Mouse (Mus musculus): Measurements from ENCODE around the gene Lcn5. TPM values are rescaled to one million over a fixed set of nuclear protein-coding genes. Genes with fewer than 3 reads are reported as not detected.

Gene Lcn5
- total and polyA plus RNA-seq, 3 experiments, result not detected

- Histone ChIP-seq H3K4me1 (ENCODE audit: control insufficient read depth in 1 of 2, insufficient read depth in 2 of 2, low read length in 2 of 2) (no peaks in the 10 kb centered on the region), H3K36me3 (ENCODE audit: control insufficient read depth in 1 of 2, insufficient read depth in 2 of 2, low read length in 2 of 2) (no peaks in the 10 kb centered on the region), H3K27ac (ENCODE audit: control insufficient read depth, low read depth, low read length) (no peak overlapping the region), H3K9ac (ENCODE audit: control insufficient read depth, low read depth, low read length, poor library complexity, severe bottlenecking) (no peak overlapping the region), H3K79me2 (ENCODE audit: control insufficient read depth, insufficient read depth, low read length, poor library complexity) (no peaks in the 10 kb centered on the region), H3K4me3 (ENCODE audit: control insufficient read depth in 1 of 2, insufficient read depth in 1 of 2, low read depth in 2 of 2, low read length in 2 of 2) (no peak overlapping the region), H3K27me3 (ENCODE audit: control insufficient read depth in 1 of 2, insufficient read depth in 2 of 2, low read length in 2 of 2) (no peaks in the 10 kb centered on the region; a peak in 1 of 4 replicates), H3K9me3 (replicated peaks; ENCODE audit: insufficient read depth, low read length) (no peaks in the 10 kb centered on the region)
- TF ChIP-seq GATA1 (IDR thresholded peaks at IDR 0.05; ENCODE audit: low read depth, low read length) (no peak), MXI1 (IDR thresholded peaks at IDR 0.05; ENCODE audit: low read depth, low read length) (no peak), MAZ (IDR thresholded peaks at IDR 0.05; ENCODE audit: low read depth, low read length) (no peak), CTCF (IDR thresholded peaks at IDR 0.05 in 2 of 3, conservative IDR thresholded peaks at IDR 0.05 in 1 of 3; ENCODE audit: control insufficient read depth in 1 of 3, insufficient read depth in 1 of 3, low read depth in 2 of 3, low read length in 3 of 3, poor library complexity in 1 of 3, severe bottlenecking in 1 of 3) (peak; percentile 9 to 30 (median 29); a peak in 3 of 6 replicates), ZC3H11A (IDR thresholded peaks at IDR 0.05; ENCODE audit: low read depth, low read length) (no peak), KAT2A (conservative IDR thresholded peaks at IDR 0.05; ENCODE audit: low read depth, low read length) (no peak)
- DNase-seq (ENCODE audit: low read depth, low spot score), result peak; percentile 6
These were observed 29.2 kb downstream of the Lcn5 start for GRCm38 (mm10) chr2:25686941-25687340.

GRCm38 (mm10) chr2:25694605-25695004, 36.9 kb downstream of the Lcn5 start:
- DNase-seq (ENCODE audit: low read depth, low spot score), result peak; percentile 59
- no peaks in the 10 kb centered on the region for H3K36me3 ChIP-seq (ENCODE audit: control insufficient read depth in 1 of 2, insufficient read depth in 2 of 2, low read length in 2 of 2)
- H3K4me1 ChIP-seq (ENCODE audit: control insufficient read depth in 1 of 2, insufficient read depth in 2 of 2, low read length in 2 of 2), result no peaks in the 10 kb centered on the region
- peak; percentile 35 for TF ChIP-seq RAD21 (IDR thresholded peaks at IDR 0.05; ENCODE audit: low read depth, low read length)
- no peak for TF ChIP-seq UBTF (IDR thresholded peaks at IDR 0.05; ENCODE audit: borderline replicate concordance, insufficient read depth, low read depth, low read length)
- no peak for TF ChIP-seq BHLHE40 (IDR thresholded peaks at IDR 0.05; ENCODE audit: borderline replicate concordance, low read depth, low read length)
- TF ChIP-seq POLR2A (IDR thresholded peaks at IDR 0.05; ENCODE audit: control insufficient read depth in 1 of 2, insufficient read depth in 1 of 2, low read depth in 1 of 2, low read length in 2 of 2, poor library complexity in 1 of 2), result no peak
- no peak for TF ChIP-seq ZMIZ1 (IDR thresholded peaks at IDR 0.05; ENCODE audit: low read depth, low read length)
- peak; percentile 51 to 93 (median 67); a peak in 5 of 6 replicates for TF ChIP-seq CTCF (IDR thresholded peaks at IDR 0.05 in 2 of 3, conservative IDR thresholded peaks at IDR 0.05 in 1 of 3; ENCODE audit: control insufficient read depth in 1 of 3, insufficient read depth in 1 of 3, low read depth in 2 of 3, low read length in 3 of 3, poor library complexity in 1 of 3, severe bottlenecking in 1 of 3)
- 0 out of 2 replicates have a peak, but pooled peaks have one; percentile 13 for TF ChIP-seq SMC3 (IDR thresholded peaks at IDR 0.05; ENCODE audit: low read depth, low read length)
- TF ChIP-seq GATA1 (IDR thresholded peaks at IDR 0.05; ENCODE audit: low read depth, low read length), result no peak
- no peak overlapping the region for H3K9ac ChIP-seq (ENCODE audit: control insufficient read depth, low read depth, low read length, poor library complexity, severe bottlenecking)
- no peaks in the 10 kb centered on the region for H3K9me3 ChIP-seq (replicated peaks; ENCODE audit: insufficient read depth, low read length)
- H3K4me3 ChIP-seq (ENCODE audit: control insufficient read depth in 1 of 2, insufficient read depth in 1 of 2, low read depth in 2 of 2, low read length in 2 of 2), result no peak overlapping the region
- H3K79me2 ChIP-seq (ENCODE audit: control insufficient read depth, insufficient read depth, low read length, poor library complexity), result no peaks in the 10 kb centered on the region
- no peak overlapping the region for H3K27ac ChIP-seq (ENCODE audit: control insufficient read depth, low read depth, low read length)
- H3K27me3 ChIP-seq (ENCODE audit: control insufficient read depth in 1 of 2, insufficient read depth in 2 of 2, low read length in 2 of 2), result peaks cover 2 to 4% of the 10 kb centered on the region in 2 experiments; a peak in 2 of 4 replicates

DNA sequence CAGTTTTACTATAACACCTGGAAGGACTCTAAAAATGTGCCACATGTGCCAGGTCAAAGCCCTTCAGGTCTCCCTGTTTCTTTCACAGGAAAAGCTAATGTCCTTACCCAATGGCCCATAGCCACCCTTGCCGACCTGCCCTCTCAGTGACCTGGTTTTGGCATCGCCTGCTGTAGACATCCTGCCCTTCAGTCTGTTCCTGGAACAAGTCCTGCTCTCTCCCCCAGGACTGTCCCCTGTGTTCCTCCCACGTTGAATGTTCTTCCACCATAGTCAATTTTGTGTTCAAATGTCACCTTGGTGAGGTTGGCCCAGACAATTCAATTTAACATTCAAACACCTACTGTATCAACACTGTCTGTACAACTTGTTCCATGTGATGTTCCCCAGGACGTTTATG, 39.2 kb downstream of the Lcn5 start:
- DNase-seq (ENCODE audit: low read depth, low spot score), result no peak
- no peaks in the 10 kb centered on the region for H3K9me3 ChIP-seq (replicated peaks; ENCODE audit: insufficient read depth, low read length)
- H3K36me3 ChIP-seq (ENCODE audit: control insufficient read depth in 1 of 2, insufficient read depth in 2 of 2, low read length in 2 of 2), result no peaks in the 10 kb centered on the region
- no peak overlapping the region for H3K4me3 ChIP-seq (ENCODE audit: control insufficient read depth in 1 of 2, insufficient read depth in 1 of 2, low read depth in 2 of 2, low read length in 2 of 2)
- TF ChIP-seq TAL1 (IDR thresholded peaks at IDR 0.05; ENCODE audit: low read length), result no peak
- no peak for TF ChIP-seq ZMIZ1 (IDR thresholded peaks at IDR 0.05; ENCODE audit: low read depth, low read length)
- no peak for TF ChIP-seq MAZ (IDR thresholded peaks at IDR 0.05; ENCODE audit: low read depth, low read length)
- TF ChIP-seq SIN3A (IDR thresholded peaks at IDR 0.05; ENCODE audit: low read length), result no peak
- TF ChIP-seq RAD21 (IDR thresholded peaks at IDR 0.05; ENCODE audit: low read depth, low read length), result no peak
- TF ChIP-seq ZC3H11A (IDR thresholded peaks at IDR 0.05; ENCODE audit: low read depth, low read length), result no peak
- TF ChIP-seq MYB (IDR thresholded peaks at IDR 0.05; ENCODE audit: low read depth, low read length), result no peak
- no peak for TF ChIP-seq NRF1 (IDR thresholded peaks at IDR 0.05; ENCODE audit: insufficient read depth, low read depth, low read length, poor library complexity, severe bottlenecking)
- TF ChIP-seq EP300 (IDR thresholded peaks at IDR 0.05; ENCODE audit: low read depth in 1 of 2, low read length in 2 of 2), result no peak
- no peak for TF ChIP-seq MXI1 (IDR thresholded peaks at IDR 0.05; ENCODE audit: low read depth, low read length)
- no peak for TF ChIP-seq CTCF (IDR thresholded peaks at IDR 0.05 in 2 of 3, conservative IDR thresholded peaks at IDR 0.05 in 1 of 3; ENCODE audit: control insufficient read depth in 1 of 3, insufficient read depth in 1 of 3, low read depth in 2 of 3, low read length in 3 of 3, poor library complexity in 1 of 3, severe bottlenecking in 1 of 3)
- no peak for TF ChIP-seq KAT2A (conservative IDR thresholded peaks at IDR 0.05; ENCODE audit: low read depth, low read length)
- TF ChIP-seq USF2 (IDR thresholded peaks at IDR 0.05; ENCODE audit: borderline replicate concordance in 1 of 2, insufficient read depth in 1 of 2, low read depth in 1 of 2, low read length in 2 of 2), result no peak
- TF ChIP-seq MAFK (IDR thresholded peaks at IDR 0.05; ENCODE audit: borderline replicate concordance, low read depth, low read length), result no peak
- TF ChIP-seq MYC (IDR thresholded peaks at IDR 0.05; ENCODE audit: low read depth, low read length), result no peak
- H3K27me3 ChIP-seq (ENCODE audit: control insufficient read depth in 1 of 2, insufficient read depth in 2 of 2, low read length in 2 of 2), result peaks cover 2 to 4% of the 10 kb centered on the region in 2 experiments; a peak in 2 of 4 replicates
- H3K9ac ChIP-seq (ENCODE audit: control insufficient read depth, low read depth, low read length, poor library complexity, severe bottlenecking), result no peak overlapping the region
- H3K27ac ChIP-seq (ENCODE audit: control insufficient read depth, low read depth, low read length), result no peak overlapping the region
- no peaks in the 10 kb centered on the region for H3K79me2 ChIP-seq (ENCODE audit: control insufficient read depth, insufficient read depth, low read length, poor library complexity)
- H3K4me1 ChIP-seq (ENCODE audit: control insufficient read depth in 1 of 2, insufficient read depth in 2 of 2, low read length in 2 of 2), result no peaks in the 10 kb centered on the region

All from MEL (cell line).